Mouse (Mus musculus) embryonic facial prominence, embryonic 11.5 days (tissue): ENCODE measurements at regions not wholly inside any gene's neighbourhood (a gene's known extent, or its start where the extent isn't known, plus 50 kb on each side); places are given as distances from the start of the nearest gene placed in this dataset.

Experiments used
- ATAC-seq: fragments of 200-750 bp; cut with Nextera tagmentation; replicated peaks from 2 replicates; pipeline ENCODE4 v1.8.0; 2017; ENCODE audit warnings: low read depth; ENCODE audit not compliant: insufficient number of reproducible peaks, low FRiP score, low TSS enrichment
- DNase-seq: peaks from one replicate; pipeline ENCODE4 v3.0.0-alpha.2; 2015; ENCODE audit warnings: low spot score
- H3K27ac ChIP-seq: fragments of 300-500 bp; sonication (generic); replicated peaks from 2 replicates; pipeline ENCODE4 v1.5.1; 2014; ENCODE audit warnings: mild to moderate bottlenecking, low read depth, low read length, control low read depth
- H3K27me3 ChIP-seq: fragments of 300-500 bp; sonication (generic); 2 replicates; pipeline ENCODE4 v1.6.1; 2014; ENCODE audit warnings: mild to moderate bottlenecking, low read length, moderate library complexity, mixed read lengths; ENCODE audit not compliant: control insufficient read depth, insufficient read depth
- H3K36me3 ChIP-seq: fragments of 300-500 bp; sonication (generic); replicated peaks from 2 replicates; pipeline ENCODE4 v1.6.1; 2014; ENCODE audit warnings: low read depth, mild to moderate bottlenecking, low read length, moderate library complexity, mixed read lengths; ENCODE audit not compliant: control insufficient read depth, insufficient read depth
- H3K4me1 ChIP-seq: fragments of 300-500 bp; sonication (generic); 2 replicates; pipeline ENCODE4 v1.6.1; 2014; ENCODE audit warnings: low read length, mixed read lengths; ENCODE audit not compliant: control insufficient read depth, insufficient read depth
- H3K4me2 ChIP-seq: fragments of 300-500 bp; sonication (generic); 2 replicates; pipeline ENCODE4 v1.6.1; 2014; ENCODE audit warnings: low read depth, mild to moderate bottlenecking, control low read depth, low read length, moderate library complexity
- H3K4me3 ChIP-seq: fragments of 300-500 bp; sonication (generic); 2 replicates; pipeline ENCODE4 v1.5.1; 2014; ENCODE audit warnings: low read depth, low read length, control low read depth
- H3K9ac ChIP-seq: fragments of 300-500 bp; sonication (generic); replicated peaks from 2 replicates; pipeline ENCODE4 v1.6.1; 2014; ENCODE audit warnings: mild to moderate bottlenecking, control low read depth, low read length
- H3K9me3 ChIP-seq: fragments of 300-500 bp; sonication (generic); replicated peaks from 2 replicates; pipeline ENCODE4 v1.6.1; 2016; ENCODE audit warnings: mild to moderate bottlenecking, low read length, inconsistent platforms, mixed read lengths; ENCODE audit not compliant: control insufficient read depth
- WGBS: fragments of 180-500 bp; shearing (Covaris S2); extraction: QIAGEN DNeasy Blood & Tissue Kit; methylation state at CpG from one replicate; pipeline ENCODE4 v1.1.7; 2014; 5-methylcytosine and 5-hydroxymethylcytosine counted together

GRCm38 (mm10) chr13:51936441-51936840 is 90.0 kb downstream of the Gadd45g start:
- H3K4me1 ChIP-seq: no peaks in the 10 kb centered on the region
- H3K4me3 ChIP-seq: no peak overlapping the region
- no peak overlapping the region for H3K27ac ChIP-seq
- H3K36me3 ChIP-seq: no peaks in the 10 kb centered on the region
- no peak overlapping the region for H3K9ac ChIP-seq
- 84% methylated on average over 5 of the region's 5 CpGs for WGBS
- H3K4me2 ChIP-seq: no peak overlapping the region
- H3K27me3 ChIP-seq: no peaks in the 10 kb centered on the region
- ATAC-seq: no peak
- no peaks in the 10 kb centered on the region for H3K9me3 ChIP-seq
- no peak for DNase-seq

DNA sequence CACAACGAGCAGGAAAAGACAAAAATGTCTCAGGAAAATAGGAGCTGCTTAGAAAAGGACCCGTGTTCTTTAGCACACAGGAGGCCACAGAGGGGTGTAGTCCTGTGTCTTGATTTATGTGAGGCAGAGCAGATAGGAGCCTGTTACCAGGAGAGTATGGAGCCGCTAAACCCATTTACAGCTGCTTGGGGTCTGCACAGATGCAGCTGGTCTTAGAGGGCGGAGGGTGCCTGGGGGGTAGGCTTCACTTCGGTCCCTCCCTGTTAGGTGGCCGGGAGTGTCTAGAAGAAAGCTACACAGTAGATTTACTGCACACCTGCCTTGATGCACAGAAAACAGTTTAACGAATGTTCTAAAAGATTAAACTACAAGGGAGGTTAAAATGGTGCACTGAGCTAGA is 91.4 kb downstream of the Gadd45g start:
- DNase-seq (no peak), ATAC-seq (no peak)
- Histone ChIP-seq H3K4me1 (no peaks in the 10 kb centered on the region), H3K4me2 (no peak overlapping the region), H3K27me3 (no peaks in the 10 kb centered on the region), H3K36me3 (no peaks in the 10 kb centered on the region), H3K4me3 (no peak overlapping the region), H3K9me3 (no peaks in the 10 kb centered on the region), H3K27ac (no peak overlapping the region), H3K9ac (no peak overlapping the region)
- 73% methylated on average over 7 of the region's 7 CpGs for WGBS

- Histone ChIP-seq H3K9me3 (no peaks in the 10 kb centered on the region), H3K4me3 (no peak overlapping the region), H3K27ac (no peak overlapping the region), H3K4me1 (no peaks in the 10 kb centered on the region), H3K27me3 (no peaks in the 10 kb centered on the region), H3K9ac (no peak overlapping the region), H3K36me3 (no peaks in the 10 kb centered on the region), H3K4me2 (no peak overlapping the region)
- ATAC-seq (no peak), DNase-seq (no peak)
- 82% methylated on average over 4 of the region's 4 CpGs for WGBS
Measured at GRCm38 (mm10) chr13:51939262-51939661, 92.8 kb downstream of the Gadd45g start.

- Histone ChIP-seq H3K4me3 (no peak overlapping the region), H3K4me2 (no peak overlapping the region), H3K9me3 (no peaks in the 10 kb centered on the region), H3K36me3 (no peaks in the 10 kb centered on the region), H3K9ac (no peak overlapping the region), H3K27ac (no peak overlapping the region), H3K4me1 (no peaks in the 10 kb centered on the region), H3K27me3 (no peaks in the 10 kb centered on the region)
- ATAC-seq (no peak), DNase-seq (no peak)
- 93% methylated on average over 6 of the region's 6 CpGs for WGBS
Measured at GRCm38 (mm10) chr13:51939715-51940114, 93.2 kb downstream of the Gadd45g start.

- no peak overlapping the region for H3K27ac ChIP-seq
- DNase-seq (no peak), ATAC-seq (no peak)
- no peak overlapping the region for H3K4me2 ChIP-seq
- no peaks in the 10 kb centered on the region for H3K27me3 ChIP-seq
- WGBS: 65% methylated on average over 3 of the region's 3 CpGs
- no peaks in the 10 kb centered on the region for H3K4me1 ChIP-seq
- H3K9ac ChIP-seq: no peak overlapping the region
- no peaks in the 10 kb centered on the region for H3K9me3 ChIP-seq
- no peak overlapping the region for H3K4me3 ChIP-seq
- no peaks in the 10 kb centered on the region for H3K36me3 ChIP-seq
Measured at GRCm38 (mm10) chr13:51946171-51946570, 99.7 kb downstream of the Gadd45g start.

DNA sequence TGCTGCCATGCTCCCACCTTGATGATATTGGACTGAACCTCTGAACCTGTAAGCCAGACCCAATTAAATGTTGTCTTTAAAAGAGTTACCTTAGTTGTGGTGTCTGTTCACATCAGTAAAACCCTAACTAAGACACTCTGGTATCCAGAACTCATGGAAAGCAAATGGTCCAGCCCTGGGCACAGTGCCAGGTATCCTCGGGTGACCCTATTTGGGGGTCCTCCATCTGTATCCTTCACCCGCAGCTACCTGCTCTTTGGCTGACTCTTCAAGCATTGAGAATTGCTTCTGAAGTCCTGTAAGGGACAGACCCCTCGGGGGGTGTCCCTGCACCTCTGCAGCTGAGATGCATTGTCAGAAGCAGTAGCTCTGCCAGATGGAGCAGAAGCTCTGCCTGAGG is 102.4 kb downstream of the Gadd45g start:
- no peak for ATAC-seq
- no peak overlapping the region for H3K27ac ChIP-seq
- no peak overlapping the region for H3K9ac ChIP-seq

GRCm38 (mm10) chr13:51951506-51952038 is 105.1 kb downstream of the Gadd45g start:
- no peaks in the 10 kb centered on the region for H3K9me3 ChIP-seq
- ATAC-seq (no peak), DNase-seq (no peak)
- no peak overlapping the region for H3K27ac ChIP-seq
- H3K4me3 ChIP-seq: no peak overlapping the region
- no peak overlapping the region for H3K9ac ChIP-seq
- H3K4me1 ChIP-seq: no peaks in the 10 kb centered on the region
- no peaks in the 10 kb centered on the region for H3K36me3 ChIP-seq
- no peak overlapping the region for H3K4me2 ChIP-seq
- WGBS: 88% methylated on average over 7 of the region's 7 CpGs
- H3K27me3 ChIP-seq: no peaks in the 10 kb centered on the region

More for the DNA sequence above, 102.4 kb downstream of the Gadd45g start:
- Histone ChIP-seq H3K36me3 (no peaks in the 10 kb centered on the region), H3K27me3 (no peaks in the 10 kb centered on the region), H3K4me3 (no peak overlapping the region), H3K4me1 (no peaks in the 10 kb centered on the region), H3K4me2 (no peak overlapping the region), H3K9me3 (no peaks in the 10 kb centered on the region)
- 88% methylated on average over 3 of the region's 3 CpGs for WGBS
- DNase-seq: no peak

DNA sequence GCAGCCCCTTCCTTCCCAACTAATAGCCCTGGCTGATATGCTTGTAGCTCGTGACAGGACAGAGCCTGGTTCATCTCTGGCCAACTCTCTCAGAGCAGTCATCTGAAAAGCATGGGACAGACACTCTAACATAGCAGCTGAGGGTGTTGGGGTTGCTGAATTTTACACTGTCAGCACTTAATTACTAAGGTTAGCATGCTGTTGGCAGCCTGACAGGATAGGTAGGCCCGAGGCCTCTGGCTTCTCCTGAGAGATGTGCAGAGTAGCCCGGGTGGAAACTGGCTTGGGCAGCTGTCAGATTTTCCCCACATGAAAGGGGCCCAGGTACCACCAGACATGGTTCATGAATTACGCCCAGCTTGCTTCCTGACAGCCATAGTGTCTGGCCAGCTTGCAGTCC is 106.6 kb downstream of the Gadd45g start:
- H3K4me3 ChIP-seq: no peak overlapping the region
- DNase-seq (no peak), ATAC-seq (no peak)
- no peaks in the 10 kb centered on the region for H3K27me3 ChIP-seq
- no peaks in the 10 kb centered on the region for H3K4me1 ChIP-seq
- H3K9me3 ChIP-seq: no peaks in the 10 kb centered on the region
- H3K36me3 ChIP-seq: no peaks in the 10 kb centered on the region
- 70% methylated on average over 4 of the region's 4 CpGs for WGBS
- H3K4me2 ChIP-seq: no peak overlapping the region
- H3K27ac ChIP-seq: no peak overlapping the region
- H3K9ac ChIP-seq: no peak overlapping the region
